Mouse (Mus musculus): ENCODE results near the gene Hist1h2ac. TPM values are rescaled to one million over a fixed set of nuclear protein-coding genes. Genes with fewer than 3 reads are reported as not detected.
"Not testable (repeated sequence)": the region's sequence is repeated elsewhere in the genome, so short reads cannot be mapped to it uniquely, and the experiment has no call there.

Gene Hist1h2ac
- total RNA-seq, 2 experiments from 2014 or later: 1.9 to 2.0 TPM

DNA sequence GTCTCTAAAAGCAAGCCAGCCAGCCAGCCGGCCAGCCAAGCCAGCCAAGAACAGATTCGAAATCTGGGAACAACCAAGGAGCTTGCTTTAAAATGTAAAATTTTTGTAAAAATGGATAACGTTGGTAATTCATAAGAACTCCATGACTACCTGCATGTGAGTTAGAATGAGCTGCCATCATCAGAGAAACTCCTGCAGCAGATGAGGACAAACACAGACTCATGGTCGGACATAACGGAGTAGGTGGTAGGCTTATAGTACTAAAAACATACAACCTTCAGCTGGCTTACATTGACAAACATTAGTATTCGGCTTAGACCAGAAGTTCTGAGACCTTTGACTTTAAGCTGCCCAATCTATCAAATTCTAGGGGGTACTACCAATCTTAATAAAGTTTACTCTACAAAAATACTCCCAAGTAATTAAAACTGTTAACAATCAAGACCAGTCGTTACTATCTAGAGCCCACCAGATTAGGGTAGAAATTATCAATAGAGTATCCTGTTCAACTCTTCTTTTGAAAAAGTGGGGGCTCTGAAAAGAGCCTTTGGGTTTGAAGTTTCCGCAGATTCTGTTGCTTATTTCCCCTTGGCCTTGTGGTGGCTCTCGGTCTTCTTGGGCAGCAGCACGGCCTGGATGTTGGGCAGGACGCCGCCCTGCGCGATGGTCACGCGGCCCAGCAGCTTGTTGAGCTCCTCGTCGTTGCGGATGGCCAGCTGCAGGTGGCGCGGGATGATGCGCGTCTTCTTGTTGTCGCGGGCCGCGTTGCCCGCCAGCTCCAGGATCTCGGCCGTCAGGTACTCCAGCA lies 597 bp downstream of the Hist1h2ac start:
- intact Hi-C loops (cut with DNase I): loop anchor here (2.0 to 10.0 kb wide), 2 partner anchors 60 to 1638 kb away; partner anchors contain the start of genes Hist1h1e, Hist1h2ag, Hist1h2bj and Hist1h4i
- not testable (repeated sequence) for DNase-seq (ENCODE audit: low spot score in 2 of 2)

DNA sequence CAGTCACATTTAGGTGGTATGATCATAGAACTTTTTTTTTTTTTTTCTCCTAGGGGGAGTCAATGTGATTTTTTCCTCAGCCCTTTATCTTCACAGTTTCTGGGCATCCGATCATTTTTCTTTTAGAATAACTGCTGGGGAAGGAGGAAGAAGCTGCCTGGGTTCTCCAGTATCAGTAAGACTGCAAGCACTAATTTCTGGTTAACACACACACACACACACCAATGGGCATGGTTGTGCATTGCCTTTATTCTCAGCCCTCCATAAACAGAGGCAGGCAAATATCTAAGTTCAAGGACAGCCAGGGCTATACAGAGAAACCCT lies 1.2 kb downstream of the Hist1h2ac start:
- intact Hi-C loops (cut with DNase I): loop anchor here (2.0 to 10.0 kb wide), 2 partner anchors 60 to 1638 kb away; partner anchors contain the start of genes Hist1h1e, Hist1h2ag, Hist1h2bj and Hist1h4i
- DNase-seq (ENCODE audit: low spot score in 2 of 2): no peak

DNA sequence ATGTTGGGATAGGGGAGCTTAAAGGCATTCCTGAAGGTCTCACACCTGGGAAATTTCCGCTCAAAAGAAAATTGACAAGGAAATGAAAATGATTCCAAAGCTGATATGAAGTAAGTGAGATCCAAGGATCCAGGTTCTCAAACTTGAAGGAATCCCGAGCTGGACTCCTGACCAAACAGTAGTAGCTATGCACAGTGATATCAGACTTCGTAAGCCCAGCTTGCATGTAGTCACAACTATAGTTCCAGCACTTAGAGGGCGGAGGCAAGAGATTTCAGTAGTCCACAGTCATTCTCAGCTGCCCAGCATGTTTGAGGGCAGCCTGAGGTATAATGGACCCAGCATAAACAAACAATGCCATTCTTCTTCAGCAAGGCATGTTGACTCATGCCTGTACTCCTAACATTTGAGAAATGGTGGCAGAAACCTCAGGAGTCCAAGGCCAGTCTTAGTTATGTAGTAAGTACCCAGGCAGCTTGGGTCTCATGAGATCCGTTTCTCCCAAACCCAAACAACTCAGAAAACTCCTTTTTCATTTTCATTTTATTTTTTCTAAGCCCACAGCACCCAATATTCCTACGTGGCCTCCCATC lies 1.7 kb downstream of the Hist1h2ac start:
- intact Hi-C loops (cut with DNase I): loop anchor here (2.0 to 10.0 kb wide), 2 partner anchors 59 to 1637 kb away; partner anchors contain the start of genes Hist1h1e, Hist1h2ag, Hist1h2bj and Hist1h4i
- DNase-seq (ENCODE audit: low spot score in 2 of 2): no peak

DNA sequence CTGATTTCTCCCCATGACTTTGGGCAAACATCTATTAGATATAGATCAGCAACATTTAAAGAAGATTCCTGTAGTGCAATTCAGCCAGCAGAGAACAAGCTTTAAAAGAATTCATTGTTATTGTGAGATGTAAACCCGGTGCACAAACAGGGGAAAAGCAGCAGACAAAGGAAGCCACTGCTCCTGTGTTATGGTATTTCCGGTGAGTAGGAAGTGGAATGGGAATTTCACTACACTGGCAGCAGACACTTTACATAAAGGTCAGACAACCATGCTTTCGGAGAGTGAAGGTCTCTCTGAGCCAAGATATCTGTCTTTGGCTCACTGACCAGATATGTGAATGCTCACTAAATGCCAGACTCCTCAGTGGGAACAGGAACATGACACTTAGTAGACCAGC lies 21.2 kb downstream of the Hist1h2ac start:
- DNase-seq (ENCODE audit: low spot score in 2 of 2): no peak
- intact Hi-C loops (cut with DNase I): no loop called here

DNA sequence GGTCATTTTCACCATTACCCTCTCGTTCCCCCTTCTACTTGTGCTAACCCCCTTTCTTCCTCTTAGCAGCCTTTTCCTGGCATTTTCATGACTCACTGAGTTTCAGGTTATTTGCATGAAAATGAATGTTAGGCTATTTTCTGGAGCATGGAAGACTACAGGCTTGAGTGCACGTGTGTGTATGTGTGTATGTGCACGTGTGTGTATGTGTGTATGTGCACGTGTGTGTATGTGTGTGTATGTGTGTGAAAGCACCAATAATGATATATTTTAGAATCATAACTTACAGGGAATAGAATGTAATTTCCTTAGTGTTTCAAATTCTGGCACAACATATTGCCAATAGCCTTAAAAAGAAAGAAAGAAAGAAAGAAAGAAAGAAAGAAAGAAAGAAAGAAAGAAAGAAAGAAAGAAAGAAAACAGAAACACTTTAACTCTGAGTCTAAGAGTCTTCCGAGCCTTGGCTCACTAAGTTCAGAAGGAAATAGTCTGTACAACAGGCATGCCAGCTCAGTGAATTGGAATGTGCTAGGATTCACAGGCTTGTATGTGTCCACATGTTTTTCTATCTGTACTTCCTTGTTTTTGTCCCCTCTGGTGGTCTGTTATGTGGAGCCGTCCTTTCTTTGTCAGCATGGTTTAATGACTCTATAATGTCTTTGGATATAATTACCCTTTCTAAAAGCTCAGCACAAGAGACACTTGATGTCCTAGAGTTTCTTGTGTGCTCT lies 23.9 kb downstream of the Hist1h2ac start:
- DNase-seq (ENCODE audit: low spot score in 2 of 2): no peak
- intact Hi-C loops (cut with DNase I): no loop called here

Small RNAs within 50 kb of the gene (microRNA-seq; reads per million reads assigned to microRNA genes)
- 0 reads per million in 2 experiments for gene Gm44350

Other genes with a start within 250 kb of the Hist1h2ac start
- not detected for gene Btn1a1, start 218.0 kb downstream of the Hist1h2ac start, total RNA-seq (2021)
- 1 to 10 TPM in 1 of 2 experiments, under 1 TPM in 1; 0.82 to 1.3 TPM for gene Btn2a2, start 195.1 kb downstream of the Hist1h2ac start, total RNA-seq (2021)
- gene Hist1h4h, start 152.9 kb downstream of the Hist1h2ac start, total RNA-seq (2021): 100 to 1,000 TPM; 264 to 291 TPM
- 10 to 100 TPM in 1 of 2 experiments, 1 to 10 TPM in 1; 4.3 to 21.5 TPM for gene Hist1h2af, start 150.0 kb downstream of the Hist1h2ac start, total RNA-seq (2021)
- 1 to 10 TPM; 5.8 to 6.2 TPM for gene Hist1h3g, start 148.5 kb downstream of the Hist1h2ac start, total RNA-seq (2021)
- under 1 TPM; 0.91 to 0.92 TPM for gene Hist1h2bh, start 140.6 kb downstream of the Hist1h2ac start, total RNA-seq (2021)
- 10 to 100 TPM; 18.7 to 21.0 TPM for gene Hist1h3f, start 139.9 kb downstream of the Hist1h2ac start, total RNA-seq (2021)
- gene Hist1h4f, start 132.3 kb downstream of the Hist1h2ac start, total RNA-seq (2021): 100 to 1,000 TPM; 150 to 165 TPM
- 1 to 10 TPM; 3.1 to 4.2 TPM for gene Hist1h1d, start 130.7 kb downstream of the Hist1h2ac start, total RNA-seq (2021)
- gene Hist1h3e, start 121.6 kb downstream of the Hist1h2ac start, total RNA-seq (2021): 10 to 100 TPM; 49.1 to 57.1 TPM
- 10 to 100 TPM in 1 of 2 experiments, 1 to 10 TPM in 1; 8.2 to 10.1 TPM for gene Hist1h2ae, start 112.7 kb downstream of the Hist1h2ac start, total RNA-seq (2021)
- gene Hist1h2bg, start 112.6 kb downstream of the Hist1h2ac start, total RNA-seq (2021): 10 to 100 TPM; 79.2 to 92.9 TPM
- gene Hist1h2bf, start 109.8 kb downstream of the Hist1h2ac start, total RNA-seq (2021): 10 to 100 TPM; 24.6 to 36.3 TPM
- gene Hist1h2ad, start 109.6 kb downstream of the Hist1h2ac start, total RNA-seq (2021): 1 to 10 TPM; 3.0 to 5.1 TPM
- gene Hist1h3d, start 108.2 kb downstream of the Hist1h2ac start, total RNA-seq (2021): 1 to 10 TPM; 9.4 to 9.9 TPM
- 100 to 1,000 TPM; 132 to 148 TPM for gene Hist1h4d, start 102.3 kb downstream of the Hist1h2ac start, total RNA-seq (2021)
- 1 to 10 TPM; 4.8 to 5.6 TPM for gene Hist1h2be, start 62.8 kb downstream of the Hist1h2ac start, total RNA-seq (2021)
- 10 to 100 TPM; 53.4 to 69.1 TPM for gene Hist1h1e, start 61.4 kb downstream of the Hist1h2ac start, total RNA-seq (2021)
- gene Hist1h2bc, start 251 bp upstream of the Hist1h2ac start, total RNA-seq (2021): 10 to 100 TPM; 25.0 to 27.3 TPM
- gene Hist1h1t, start 11.9 kb upstream of the Hist1h2ac start, total RNA-seq (2021): under 1 TPM in 1 of 2 experiments, not detected in 1; 0.40 TPM
- 100 to 1,000 TPM; 100 to 103 TPM for gene Hist1h4c, start 14.5 kb upstream of the Hist1h2ac start, total RNA-seq (2021)
- gene Hfe, start 26.9 kb upstream of the Hist1h2ac start, total RNA-seq (2021): 1 to 10 TPM; 2.9 to 3.1 TPM
- gene Hist1h1c, start 54.9 kb upstream of the Hist1h2ac start, total RNA-seq (2021): 10 to 100 TPM; 55.8 to 75.9 TPM
- 1 to 10 TPM; 6.8 to 7.2 TPM for gene Hist1h3c, start 61.7 kb upstream of the Hist1h2ac start, total RNA-seq (2021)
- gene Hist1h2bb, start 62.8 kb upstream of the Hist1h2ac start, total RNA-seq (2021): 10 to 100 TPM; 18.8 to 20.7 TPM
- 10 to 100 TPM; 30.0 to 36.8 TPM for gene Hist1h2ab, start 67.2 kb upstream of the Hist1h2ac start, total RNA-seq (2021)
- 10 to 100 TPM; 16.5 to 23.8 TPM for gene Hist1h3b, start 68.3 kb upstream of the Hist1h2ac start, total RNA-seq (2021)
- 10 to 100 TPM; 73.2 to 80.8 TPM for gene Hist1h4b, start 73.1 kb upstream of the Hist1h2ac start, total RNA-seq (2021)
- 10 to 100 TPM; 68.8 to 69.0 TPM for gene Hist1h4a, start 77.3 kb upstream of the Hist1h2ac start, total RNA-seq (2021)
- 10 to 100 TPM; 33.2 to 47.2 TPM for gene Hist1h3a, start 78.4 kb upstream of the Hist1h2ac start, total RNA-seq (2021)
- gene Hist1h1a, start 79.7 kb upstream of the Hist1h2ac start, total RNA-seq (2021): 10 to 100 TPM; 20.4 to 29.2 TPM
- not detected for gene Trim38, start 86.0 kb upstream of the Hist1h2ac start, total RNA-seq (2021)
- gene Slc17a2, start 123.0 kb upstream of the Hist1h2ac start, total RNA-seq (2021): not detected
- gene Slc17a3, start 155.5 kb upstream of the Hist1h2ac start, total RNA-seq (2021): under 1 TPM; 0.17 to 0.22 TPM
- gene Slc17a1, start 183.8 kb upstream of the Hist1h2ac start, total RNA-seq (2021): not detected
- not detected for gene Slc17a4, start 231.1 kb upstream of the Hist1h2ac start, total RNA-seq (2021)

All from left cerebral cortex, postnatal 14 days (tissue).